Comparison of ENCODE assay signal across 8 mouse cellular contexts in genomic region chr4:98004108-98004625, GRCm38 (mm10).
DNase-seq lines count a peak whose midpoint lies in the region; ATAC-seq and TF ChIP-seq lines count a peak whose summit lies in the region.

No protein-coding gene starts in this region.

- H3K9ac ChIP-seq in intestine, postnatal 0 days (ENCODE audit: low read depth, low read length) = no peak overlapping the region

- 15% methylated on average over 11 of the region's 11 CpGs for WGBS in embryonic facial prominence, embryonic 10.5 days
- WGBS in intestine, postnatal 0 days = 8% methylated on average over 11 of the region's 11 CpGs

- H3K4me2 ChIP-seq in intestine, postnatal 0 days (replicated peaks; ENCODE audit: low read depth) = peak overlapping the region; percentile 10; the same call in 1 of the 2 replicates

- peak overlapping the region; percentile 77 for H3K27ac ChIP-seq in embryonic facial prominence, embryonic 10.5 days (replicated peaks)
- peak overlapping the region; percentile 58 for H3K27ac ChIP-seq in intestine, postnatal 0 days (ENCODE audit: low read depth, low read length)

- 0 out of 2 replicates have a peak, but pooled peaks cover 5% of the 10 kb centered on the region for H3K27me3 ChIP-seq in embryonic facial prominence, embryonic 10.5 days (replicated peaks; ENCODE audit: low read depth, poor library complexity, severe bottlenecking)
- no peaks in the 10 kb centered on the region for H3K27me3 ChIP-seq in intestine, postnatal 0 days (replicated peaks; ENCODE audit: control insufficient read depth, insufficient read depth, low read length)

- TF ChIP-seq CTCF in intestine, postnatal 0 days (IDR thresholded peaks at IDR 0.05; ENCODE audit: low read depth) = peak; percentile 67

- peaks cover 16% of the 10 kb centered on the region for H3K4me1 ChIP-seq in embryonic facial prominence, embryonic 10.5 days
- H3K4me1 ChIP-seq in intestine, postnatal 0 days (replicated peaks; ENCODE audit: control insufficient read depth, insufficient read depth, low read length) = 0 out of 2 replicates have a peak, but pooled peaks cover 3% of the 10 kb centered on the region

- H3K4me3 ChIP-seq in embryonic facial prominence, embryonic 10.5 days = no peak overlapping the region
- H3K4me3 ChIP-seq in intestine, postnatal 0 days (ENCODE audit: low read depth, low read length) = no peak overlapping the region

- intact Hi-C loops in left cerebral cortex, postnatal 10 days (cut with DNase I) = loop anchor here (10.0 kb wide), 1 partner anchor 229 kb away; the partner anchor contains the start of genes E130114P18Rik and Nfia

- no peaks in the 10 kb centered on the region; the same call in 1 of the 2 replicates for H3K36me3 ChIP-seq in embryonic facial prominence, embryonic 10.5 days (replicated peaks)
- H3K36me3 ChIP-seq in intestine, postnatal 0 days (ENCODE audit: control insufficient read depth, insufficient read depth) = no peaks in the 10 kb centered on the region

- no peaks in the 10 kb centered on the region for H3K9me3 ChIP-seq in embryonic facial prominence, embryonic 10.5 days
- no peaks in the 10 kb centered on the region for H3K9me3 ChIP-seq in intestine, postnatal 0 days (ENCODE audit: control insufficient read depth)

- DNase-seq in adrenal gland, adult (ENCODE audit: inconsistent age in 2 of 2, low spot score in 1 of 2) = peak; percentile 88 to 95
- peak; percentile 65 for DNase-seq in embryonic facial prominence, embryonic 10.5 days (ENCODE audit: low spot score)
- peak; percentile 20 to 68 for DNase-seq in gastrocnemius, postnatal 4 days (ENCODE audit: low spot score in 2 of 2)
- peak; percentile 62 to 69 for DNase-seq in left cerebral cortex, postnatal 10 days (ENCODE audit: extremely low spot score in 1 of 2, low spot score in 2 of 2)
- DNase-seq in lung, postnatal 4 days = peak; percentile 76 to 84
- DNase-seq in right cerebral cortex, postnatal 4 days = peak; percentile 49

- peak; percentile 80 for ATAC-seq in intestine, postnatal 0 days
- no peak for ATAC-seq in erythroid progenitor cell, adult 5-6 weeks (replicated peaks; ENCODE audit: low FRiP score, poor library complexity, severe bottlenecking)
